In the genomic region with DNA sequence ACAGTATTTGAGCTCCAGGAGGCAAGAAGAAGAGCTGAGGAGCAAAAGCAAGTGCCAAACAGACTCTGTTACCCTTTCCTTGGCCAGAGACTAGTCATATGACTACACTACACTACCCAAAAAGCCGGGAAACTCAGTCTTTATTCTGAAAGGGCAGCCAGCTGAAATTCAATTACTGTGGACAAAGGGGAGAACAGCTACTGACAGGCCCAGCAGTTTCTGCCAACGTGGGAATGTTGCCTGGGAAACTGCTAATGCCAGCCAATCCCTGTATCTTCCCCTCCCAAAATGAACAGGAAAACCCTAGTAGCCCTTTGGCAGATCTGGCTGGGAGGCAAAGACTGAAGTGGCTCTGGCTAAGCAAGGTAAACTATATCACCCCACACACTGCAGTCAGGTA, we compare ENCODE assay signal across 14 mouse cellular contexts. TPM values are rescaled to one million over a fixed set of nuclear protein-coding genes. Genes with fewer than 3 reads are reported as not detected.
DNase-seq lines count a peak whose midpoint lies in the region; ATAC-seq and TF ChIP-seq lines count a peak whose summit lies in the region.
"Had no signal": no experiment of that assay in that cellular context is flagged by ENCODE, and none has a peak within 500 bp of the region (broad histone marks: within the 10 kb centered on the region; RNA-seq: fewer than 3 reads in every experiment).

No protein-coding gene starts in this region.

- no peaks in the 10 kb centered on the region for H3K27me3 ChIP-seq in hindbrain, embryonic 16.5 days (replicated peaks; ENCODE audit: control insufficient read depth, insufficient read depth, low read length)
- H3K27me3 ChIP-seq in midbrain, embryonic 11.5 days (ENCODE audit: control insufficient read depth, insufficient read depth, low read length): no peaks in the 10 kb centered on the region

- no peak overlapping the region for H3K4me3 ChIP-seq in hindbrain, embryonic 16.5 days (ENCODE audit: low read length)
- no peak overlapping the region for H3K4me3 ChIP-seq in midbrain, embryonic 11.5 days (ENCODE audit: low read depth, low read length)

- H3K9ac ChIP-seq in hindbrain, embryonic 16.5 days (ENCODE audit: low read depth, low read length): no peak overlapping the region
- H3K9ac ChIP-seq in midbrain, embryonic 11.5 days (ENCODE audit: low read length): peak overlapping the region; percentile 31; the same call in 1 of the 2 replicates

- no peaks in the 10 kb centered on the region for H3K9me3 ChIP-seq in hindbrain, embryonic 16.5 days (ENCODE audit: control insufficient read depth, low read length)
- H3K9me3 ChIP-seq in midbrain, embryonic 11.5 days (ENCODE audit: control insufficient read depth, low read length): no peaks in the 10 kb centered on the region

- H3K27ac ChIP-seq in hindbrain, embryonic 16.5 days (ENCODE audit: low read depth, low read length): peak overlapping the region; percentile 57
- no peak overlapping the region for H3K27ac ChIP-seq in midbrain, embryonic 11.5 days (ENCODE audit: low read depth, low read length)

- no peaks in the 10 kb centered on the region for H3K36me3 ChIP-seq in hindbrain, embryonic 16.5 days (ENCODE audit: control insufficient read depth, insufficient read depth, low read length)
- H3K36me3 ChIP-seq in midbrain, embryonic 11.5 days (ENCODE audit: control insufficient read depth, insufficient read depth, low read length): no peaks in the 10 kb centered on the region

- TF ChIP-seq POLR2A in brain, embryonic 14.5 days (IDR thresholded peaks at IDR 0.05; ENCODE audit: borderline replicate concordance, extremely low read depth, insufficient read depth, insufficient read length, poor library complexity, severe bottlenecking): no peak

- H3K4me2 ChIP-seq in hindbrain, embryonic 16.5 days (ENCODE audit: low read length): no peak overlapping the region
- no peak overlapping the region for H3K4me2 ChIP-seq in midbrain, embryonic 11.5 days
- H3K4me2 ChIP-seq: liver, embryonic 11.5 days had no signal

- TF ChIP-seq CTCF in brain, embryonic 14.5 days (IDR thresholded peaks at IDR 0.05; ENCODE audit: borderline replicate concordance, extremely low read depth, insufficient read depth, insufficient read length): no peak

- DNase-seq in Muller cell, postnatal 12 days (ENCODE audit: inconsistent ontology term): peak; percentile 40
- peak; percentile 95 for DNase-seq in brain, embryonic 14.5 days (ENCODE audit: low read depth)
- peak; percentile 66 for DNase-seq in midbrain, embryonic 11.5 days (ENCODE audit: low spot score, missing footprints)
- DNase-seq in adrenal gland, postnatal 14 days: no peak
- DNase-seq in urinary bladder, adult 2 months (ENCODE audit: low spot score): no peak
- DNase-seq in urinary bladder, postnatal 4 days (ENCODE audit: low spot score in 2 of 2): no peak
- no peak for DNase-seq in lung, postnatal 4 days
- DNase-seq: heart, adult 18-20 months; kidney, postnatal 4 days; thymus, postnatal 14 days had no signal

- WGBS in hindbrain, embryonic 16.5 days: 5% methylated on average over 2 of the region's 2 CpGs
- 9% methylated on average over 2 of the region's 2 CpGs for WGBS in midbrain, embryonic 11.5 days

- H3K4me1 ChIP-seq in hindbrain, embryonic 16.5 days (ENCODE audit: control insufficient read depth, insufficient read depth, low read depth, low read length): peaks cover 7% of the 10 kb centered on the region; the same call in 1 of the 2 replicates
- H3K4me1 ChIP-seq in midbrain, embryonic 11.5 days (ENCODE audit: control insufficient read depth, insufficient read depth, low read length): peaks cover 3% of the 10 kb centered on the region; the same call in 1 of the 2 replicates

- ATAC-seq in hindbrain, embryonic 16.5 days: peak; percentile 87
- ATAC-seq in midbrain, embryonic 11.5 days (ENCODE audit: low FRiP score): no peak

RNA-seq across cellular contexts. Expression of a gene that starts 51.0 kb away (rescaled TPM):
- polyA plus RNA-seq in brain, embryonic 14.5 days (2012; rRNA removed): 1.8 and 2.0 TPM in 2 replicates
- polyA plus RNA-seq in hindbrain, embryonic 16.5 days (2015; fragmentation: Nextera tagmentation; extraction: Ambion mirVana): 0.64 and 0.66 TPM in 2 replicates
- not detected in 2 replicates for polyA plus RNA-seq in midbrain, embryonic 11.5 days (2014; fragmentation: Nextera tagmentation; extraction: Ambion mirVana)
- 0.15 TPM in 1 of 2 replicates, not detected in the other for total RNA-seq in adrenal gland, postnatal 14 days (2021)
- 0.06 and 0.07 TPM in 2 replicates for polyA plus RNA-seq in urinary bladder, adult 2 months (2012; rRNA removed)
- total RNA-seq: heart, adult 18-20 months; neutrophil, adult 5-6 weeks had no signal
- polyA plus RNA-seq: liver, embryonic 11.5 days had no signal

RNA-seq across cellular contexts. Expression of a gene that starts 51.7 kb away (rescaled TPM):
- polyA plus RNA-seq in brain, embryonic 14.5 days (2012; rRNA removed): 0.62 and 0.64 TPM in 2 replicates
- 1.3 and 1.8 TPM in 2 replicates for polyA plus RNA-seq in hindbrain, embryonic 16.5 days (2015; fragmentation: Nextera tagmentation; extraction: Ambion mirVana)
- 0.46 and 0.90 TPM in 2 replicates for polyA plus RNA-seq in midbrain, embryonic 11.5 days (2014; fragmentation: Nextera tagmentation; extraction: Ambion mirVana)
- total RNA-seq in adrenal gland, postnatal 14 days (2021): 14.0 and 15.8 TPM in 2 replicates
- 28.8 and 31.0 TPM in 2 replicates for polyA plus RNA-seq in urinary bladder, adult 2 months (2012; rRNA removed)

RNA-seq across cellular contexts. Expression of a gene that starts 57.5 kb away (rescaled TPM):
- not detected in 2 replicates for polyA plus RNA-seq in brain, embryonic 14.5 days (2012; rRNA removed)
- polyA plus RNA-seq in hindbrain, embryonic 16.5 days (2015; fragmentation: Nextera tagmentation; extraction: Ambion mirVana): not detected in 2 replicates
- not detected in 2 replicates for polyA plus RNA-seq in midbrain, embryonic 11.5 days (2014; fragmentation: Nextera tagmentation; extraction: Ambion mirVana)
- total RNA-seq in adrenal gland, postnatal 14 days (2021): not detected in 2 replicates
- polyA plus RNA-seq in urinary bladder, adult 2 months (2012; rRNA removed): 0.43 and 0.61 TPM in 2 replicates
- total RNA-seq: heart, adult 18-20 months; neutrophil, adult 5-6 weeks had no signal
- polyA plus RNA-seq: cerebellum, adult 2 months; liver, embryonic 11.5 days had no signal

Comparison
In these comparisons a context has a peak if more than half of its experiments do, and no peak if none do; other contexts are left out.
1. DNase-seq: peak in Muller cell, postnatal 12 days (single experiment), brain, embryonic 14.5 days (single experiment) and midbrain, embryonic 11.5 days (single experiment); none in adrenal gland, postnatal 14 days (single experiment), urinary bladder, adult 2 months (single experiment), urinary bladder, postnatal 4 days (0 of 2) and lung, postnatal 4 days (0 of 2).
2. RNA of a gene that starts 51.7 kb away (polyA plus RNA-seq): 28.8 to 31.0 TPM in urinary bladder, adult 2 months; 1.3 to 1.8 TPM in hindbrain, embryonic 16.5 days, 0.46 to 0.90 TPM in midbrain, embryonic 11.5 days and 0.62 to 0.64 TPM in brain, embryonic 14.5 days; every median in the first group is over 10 times any median in the second.